Mouse (Mus musculus) liver, adult (tissue): ENCODE measurements around the gene Dydc1.

Source experiments
- GATA4 ChIP-seq: IDR thresholded peaks from 2 replicates; pipeline ENCODE4 v1.6.1; 2014; ENCODE audit warnings: mild to moderate bottlenecking, low read length; ENCODE audit not compliant: insufficient replicate concordance

Gene Dydc1

DNA sequence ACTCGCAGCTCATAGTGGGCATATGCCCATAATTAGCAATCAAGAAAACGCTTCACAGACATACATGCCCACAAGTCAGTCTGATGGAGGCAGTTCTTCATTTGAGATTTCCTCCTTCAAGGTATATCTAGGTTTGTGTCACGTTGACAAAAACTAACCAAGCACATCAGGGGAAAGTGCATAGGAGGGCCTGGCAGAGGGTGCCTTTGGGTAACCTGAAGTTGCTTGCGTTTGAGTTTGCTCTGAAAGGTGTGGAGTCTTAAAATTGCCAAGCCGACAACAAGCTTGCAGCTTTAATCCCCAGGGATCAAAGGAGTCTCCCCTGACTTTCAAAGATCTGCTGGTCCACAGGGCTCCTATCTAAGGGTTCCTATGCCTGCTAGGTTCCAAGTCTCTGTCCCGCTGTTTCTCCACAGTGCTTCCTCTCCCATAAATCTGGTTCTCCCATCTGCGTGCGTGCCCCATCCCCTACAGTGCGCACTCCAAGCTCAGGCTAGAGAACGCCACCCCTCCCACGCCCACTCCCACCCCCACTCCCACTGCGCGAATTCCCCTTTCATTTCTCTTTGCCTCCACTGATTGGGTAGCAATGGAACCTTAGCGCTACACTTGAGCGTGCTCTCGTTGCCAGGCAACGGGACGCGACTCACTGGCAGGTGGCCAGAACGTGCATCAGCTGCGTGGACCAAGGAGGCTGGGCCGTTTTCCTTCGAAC, at the start of gene Dydc1:
Dydc1 (plus strand) TSS at position 683 of the 715 bp plus-strand sequence.
- TF ChIP-seq GATA4, result no peak

DNA sequence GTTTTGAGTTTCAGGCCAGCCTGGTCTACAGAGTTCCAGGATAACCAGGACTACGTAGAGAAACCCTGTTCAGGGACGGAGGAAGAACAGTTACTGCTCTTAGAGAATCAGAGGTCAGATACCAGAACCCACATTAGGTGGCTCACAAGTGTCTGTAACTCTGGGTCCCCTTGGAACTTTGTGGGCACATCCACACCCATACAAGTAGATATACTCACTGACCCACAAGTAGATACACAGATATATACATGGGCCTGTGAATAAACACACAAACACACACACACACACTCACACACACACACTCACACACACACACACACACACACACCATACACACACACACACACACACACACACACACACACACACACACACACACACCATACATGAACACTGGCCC, 47.6 kb upstream of the Dydc1 start:
- TF ChIP-seq GATA4, result no peak

DNA sequence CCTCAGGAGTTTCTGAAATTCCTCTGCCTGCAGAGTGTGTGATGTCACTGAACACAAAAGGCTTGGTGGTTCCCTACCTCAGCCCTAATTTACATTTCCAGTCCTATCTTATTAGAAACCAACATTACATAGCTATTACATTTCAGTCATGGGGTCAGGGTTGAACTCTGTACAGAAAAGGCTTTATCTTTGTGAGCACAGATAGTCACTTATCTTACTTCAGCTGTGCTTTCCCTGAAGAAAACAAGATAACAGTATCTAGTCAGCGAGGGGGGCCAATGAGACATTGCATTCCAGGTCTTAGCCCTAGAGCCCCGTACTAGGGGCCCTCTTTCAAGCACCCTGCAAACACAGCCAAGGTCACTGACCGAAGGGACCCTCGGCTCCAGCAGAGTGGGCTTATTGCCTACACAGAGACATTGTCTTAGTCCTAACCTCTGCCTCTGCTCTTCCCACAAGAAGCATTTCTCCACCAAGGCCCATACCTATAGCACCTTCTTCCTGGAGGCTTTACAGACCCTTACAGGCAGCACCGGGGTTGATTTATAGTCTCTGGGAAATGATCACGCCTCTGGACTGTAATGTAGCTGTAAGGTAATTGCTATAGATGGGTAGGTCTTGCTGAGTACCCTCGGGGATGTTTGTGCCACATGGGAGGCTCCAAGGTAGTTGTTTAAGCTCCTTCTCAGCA, 47.0 kb upstream of the Dydc1 start:
- TF ChIP-seq GATA4, result no peak

DNA sequence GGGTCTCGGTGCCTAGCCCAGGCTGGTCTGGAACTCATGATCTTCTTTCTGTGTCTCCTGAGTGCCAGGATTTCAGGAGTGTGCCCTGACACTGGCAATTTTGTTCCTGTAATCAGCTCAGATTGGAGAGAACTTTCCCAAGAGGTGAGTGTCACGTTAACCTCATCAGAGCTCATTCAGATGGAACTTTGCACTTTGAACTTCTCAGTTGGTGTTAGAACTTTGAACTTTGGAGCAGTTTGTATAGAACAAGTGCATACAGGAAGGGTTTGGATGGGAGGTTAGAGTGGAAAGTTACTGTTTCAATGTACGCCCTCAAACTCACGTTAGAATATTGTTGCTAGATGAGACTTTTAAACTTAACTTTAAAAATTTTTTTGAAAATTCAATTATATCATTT, 43.4 kb upstream of the Dydc1 start:
- no peak for TF ChIP-seq GATA4

DNA sequence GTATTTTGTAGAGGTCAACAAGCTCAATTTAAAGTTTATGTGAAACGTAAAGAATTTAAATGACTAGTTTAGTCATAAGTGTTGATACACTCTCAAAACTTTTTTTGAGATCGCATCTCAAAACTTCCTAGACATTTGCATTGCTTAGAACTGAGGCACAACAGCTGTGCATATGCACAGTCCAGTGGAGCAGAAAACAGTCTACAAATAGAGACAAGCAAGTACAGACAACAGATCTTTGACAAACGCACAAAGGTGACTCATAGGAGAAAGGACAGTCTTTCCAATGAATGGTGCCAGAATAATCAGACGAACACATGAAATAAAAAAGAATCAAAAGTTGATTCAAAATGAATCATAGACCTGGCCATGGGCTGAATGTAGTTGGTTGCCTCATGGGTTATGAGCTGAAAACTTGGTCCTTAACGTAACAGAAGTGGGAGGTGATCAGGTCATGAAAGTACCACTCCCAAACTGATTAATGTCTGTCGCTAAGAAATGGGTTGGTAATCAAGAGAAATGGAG, 41.7 kb upstream of the Dydc1 start:
- TF ChIP-seq GATA4, result no peak

DNA sequence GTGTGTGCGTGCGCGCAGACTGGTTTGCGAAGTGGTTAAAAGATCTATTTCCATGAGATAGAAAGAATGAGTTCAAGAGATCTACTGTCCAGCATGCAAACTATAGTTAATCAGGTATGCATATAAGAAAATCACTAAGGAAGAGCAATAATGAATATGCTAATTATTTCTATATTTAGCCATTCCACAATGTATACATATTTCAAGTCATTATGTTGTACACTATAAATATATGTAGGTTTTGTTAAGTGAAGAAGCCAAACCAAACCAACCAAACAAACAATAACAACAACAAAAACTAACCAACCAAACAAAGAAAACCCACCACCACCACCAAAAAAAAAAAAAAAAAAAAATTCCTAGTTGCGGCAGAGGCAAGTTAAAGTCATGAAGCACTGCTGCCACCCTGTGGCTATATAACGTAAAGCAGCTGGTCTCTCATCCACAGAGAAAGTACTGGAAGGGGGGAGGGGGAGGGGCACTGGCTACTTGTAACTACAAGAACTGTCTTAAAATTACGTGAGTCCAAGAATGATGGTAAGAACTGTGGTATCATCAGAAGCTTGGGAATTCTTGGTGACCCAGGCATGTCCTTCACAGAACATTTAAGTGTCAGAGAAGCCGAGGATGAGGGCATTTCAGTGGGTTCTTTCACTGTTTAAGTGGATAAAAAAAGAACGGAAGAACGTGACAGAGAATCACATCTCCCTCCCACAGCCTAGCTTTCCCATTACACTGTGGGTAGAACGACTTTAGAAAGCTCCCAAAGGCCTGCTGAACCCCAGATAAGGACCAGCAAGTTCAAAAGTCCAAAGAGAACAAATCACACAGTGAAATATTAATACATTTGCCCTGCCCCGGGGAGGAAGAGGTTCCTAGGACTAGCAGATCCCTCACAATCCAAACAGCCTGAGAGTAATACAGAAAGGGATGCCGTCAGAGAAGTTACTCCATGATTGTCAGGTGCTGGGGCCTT, 39.3 kb upstream of the Dydc1 start:
- TF ChIP-seq GATA4, result no peak

DNA sequence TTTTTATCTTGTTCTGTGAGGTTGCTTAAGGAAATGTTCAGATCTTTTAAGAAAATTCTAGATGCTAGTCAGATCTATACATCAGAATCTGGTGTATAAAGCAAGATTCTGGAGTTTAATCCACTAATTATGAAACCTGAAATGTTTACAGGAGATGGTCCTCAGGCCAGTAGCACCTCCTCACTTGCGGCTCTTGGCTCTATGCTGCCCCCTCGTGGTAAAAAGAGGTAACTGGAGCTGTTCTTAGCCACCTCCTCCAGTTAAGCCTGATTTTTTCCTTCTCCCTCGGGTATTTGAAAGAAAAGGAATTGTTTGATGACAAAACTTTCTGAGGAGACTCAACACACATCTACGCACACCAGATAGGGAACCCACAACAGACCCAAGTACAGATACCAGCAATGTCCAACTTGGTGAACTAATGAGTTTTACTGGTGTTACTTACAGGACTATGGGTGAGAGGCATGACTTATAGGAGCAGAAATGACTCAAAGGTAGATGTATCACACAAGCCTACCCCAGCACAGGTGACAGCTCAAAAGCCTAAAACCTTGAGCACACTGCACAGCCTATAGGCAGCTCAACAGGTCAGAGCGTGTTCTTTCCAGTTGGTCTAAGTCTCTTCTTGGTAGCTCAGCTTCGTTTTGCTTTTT, 37.4 kb upstream of the Dydc1 start:
- no peak for TF ChIP-seq GATA4

DNA sequence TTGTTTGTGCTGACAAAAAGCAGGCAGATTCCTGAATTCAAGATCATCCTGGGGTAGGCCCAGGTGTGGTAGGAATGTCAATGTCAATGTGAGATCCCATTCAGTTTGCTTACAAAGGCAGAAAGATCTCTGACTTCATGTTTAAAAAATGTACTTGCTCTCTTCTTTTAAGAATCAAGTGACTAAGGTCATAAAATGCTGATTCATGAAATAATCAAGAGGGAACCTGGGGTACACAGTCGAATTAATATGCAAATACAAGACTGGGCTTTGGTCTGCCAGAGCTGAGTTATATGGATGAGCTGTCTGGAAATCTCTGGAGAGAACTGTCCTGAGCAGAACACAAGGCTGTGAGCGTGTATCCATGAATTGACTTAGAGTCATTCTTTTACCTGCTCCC, 25.3 kb upstream of the Dydc1 start:
- no peak for TF ChIP-seq GATA4

DNA sequence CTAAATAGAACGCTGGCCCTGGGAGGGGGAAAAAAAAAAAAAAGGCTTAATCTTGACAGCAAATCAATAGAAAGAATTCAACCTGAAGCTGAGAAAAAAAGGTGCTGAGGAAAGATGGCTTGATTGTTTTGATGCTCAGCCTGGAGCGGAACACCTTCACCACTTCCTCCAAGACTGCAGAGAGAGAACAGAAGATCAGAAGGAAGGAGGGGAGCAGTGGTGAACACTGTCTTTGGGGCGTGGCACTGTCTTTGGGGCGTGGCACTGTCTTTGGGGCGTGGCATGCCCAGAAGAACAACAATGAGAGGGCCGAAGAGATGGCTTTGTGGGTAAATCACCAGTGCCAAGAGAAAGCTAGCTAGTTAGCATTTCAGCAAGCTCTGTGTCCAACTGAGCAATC, 22.2 kb upstream of the Dydc1 start:
- no peak for TF ChIP-seq GATA4

DNA sequence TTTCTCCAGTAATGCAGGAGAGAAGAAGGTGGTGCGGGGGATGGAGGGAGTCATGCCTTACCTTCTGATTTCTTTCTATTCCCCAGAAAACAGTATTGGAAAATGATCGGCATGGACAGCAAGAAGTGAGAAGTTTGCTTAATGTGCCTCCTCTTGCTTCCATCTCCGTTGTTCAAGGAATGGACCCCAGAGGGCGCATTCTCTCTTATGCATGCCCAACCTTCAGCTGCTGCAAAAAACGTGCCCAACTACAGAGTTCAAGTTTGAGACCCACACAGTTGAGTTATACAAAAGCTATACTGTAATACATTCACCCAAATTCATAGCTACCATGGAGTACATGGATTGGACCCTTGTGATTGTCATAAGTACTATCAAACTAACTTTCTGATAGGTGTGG, 20.2 kb upstream of the Dydc1 start:
- TF ChIP-seq GATA4, result no peak

DNA sequence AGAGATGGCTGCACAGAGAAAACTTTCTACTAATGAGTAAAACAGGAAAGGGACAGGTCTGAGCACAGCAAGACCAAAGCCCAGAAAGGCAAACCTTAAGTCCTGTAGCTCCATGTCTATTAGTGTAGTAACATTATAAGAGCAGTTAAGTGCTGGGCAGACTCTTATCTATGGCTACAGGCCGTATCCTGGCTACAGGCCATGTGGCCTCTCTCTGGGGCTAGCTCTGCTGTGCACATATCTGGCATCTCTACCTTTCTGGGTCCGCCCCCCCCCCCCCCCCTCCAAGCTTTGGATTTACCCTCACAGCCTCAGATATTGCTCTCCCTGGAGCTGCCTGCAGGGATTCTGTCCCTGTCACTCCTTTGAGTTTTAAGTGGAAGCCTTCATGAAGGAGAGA, 7.5 kb upstream of the Dydc1 start:
- no peak for TF ChIP-seq GATA4

DNA sequence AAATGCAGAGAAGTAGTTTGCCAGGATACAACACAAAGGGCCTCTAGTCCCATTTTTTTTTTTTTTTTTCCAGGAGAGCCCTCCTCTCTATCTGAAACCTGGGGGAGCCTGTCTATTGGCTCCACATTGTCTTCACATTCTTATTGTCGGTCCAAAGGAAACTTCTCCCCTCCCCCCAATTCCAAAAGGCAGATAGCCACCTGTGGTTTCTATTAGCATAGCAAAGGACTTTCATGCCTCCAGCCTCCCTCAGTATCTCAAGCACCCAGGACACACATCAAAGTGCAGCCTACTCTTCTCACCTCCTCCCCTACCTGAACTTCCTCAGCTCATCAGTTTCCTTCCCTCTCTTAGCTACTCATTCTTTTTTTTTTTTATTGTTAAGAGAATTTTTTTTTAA, 6.3 kb upstream of the Dydc1 start:
- TF ChIP-seq GATA4, result no peak

DNA sequence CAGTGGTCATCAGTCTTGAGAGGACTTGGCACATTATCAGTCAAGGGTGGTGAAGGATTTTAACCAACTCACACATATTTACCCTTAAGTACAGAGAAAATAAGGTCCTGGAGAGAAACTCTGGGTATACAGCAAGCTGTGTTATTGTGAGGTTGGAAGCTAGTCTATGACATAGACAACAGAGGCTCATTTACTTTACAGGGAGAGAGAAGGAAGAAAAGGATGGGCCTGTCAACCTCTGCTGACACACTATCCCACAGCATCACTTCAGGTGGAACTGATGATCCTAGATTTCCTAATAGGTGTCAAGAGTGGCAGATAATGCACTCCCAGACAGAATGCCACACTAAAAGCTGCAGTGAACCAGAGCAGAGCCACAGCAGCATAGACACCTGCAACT, 3.6 kb upstream of the Dydc1 start, which contains the start of gene Dydc2:
Dydc2 (minus strand) TSS at position 101 of the 400 bp plus-strand sequence.
- TF ChIP-seq GATA4, result no peak

DNA sequence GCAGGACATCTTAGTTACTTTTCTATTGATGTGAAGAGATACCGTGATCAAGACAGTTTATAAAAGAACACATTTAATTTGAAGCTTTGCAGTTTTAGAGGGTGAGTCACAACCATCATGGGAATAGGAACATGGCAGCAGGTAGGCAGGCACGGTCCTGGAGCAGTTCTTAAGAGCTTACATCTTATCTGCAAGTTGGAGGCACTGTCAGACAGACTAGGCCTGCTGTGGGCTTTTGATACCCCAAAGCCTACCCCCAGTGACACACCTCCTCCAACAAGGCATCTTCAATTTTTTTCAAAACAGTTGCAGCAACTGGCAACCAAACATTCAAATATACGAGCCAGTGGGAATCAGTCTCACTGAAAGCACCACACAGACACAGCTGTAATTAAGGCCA, 2.4 kb upstream of the Dydc1 start:
- TF ChIP-seq GATA4, result no peak

DNA sequence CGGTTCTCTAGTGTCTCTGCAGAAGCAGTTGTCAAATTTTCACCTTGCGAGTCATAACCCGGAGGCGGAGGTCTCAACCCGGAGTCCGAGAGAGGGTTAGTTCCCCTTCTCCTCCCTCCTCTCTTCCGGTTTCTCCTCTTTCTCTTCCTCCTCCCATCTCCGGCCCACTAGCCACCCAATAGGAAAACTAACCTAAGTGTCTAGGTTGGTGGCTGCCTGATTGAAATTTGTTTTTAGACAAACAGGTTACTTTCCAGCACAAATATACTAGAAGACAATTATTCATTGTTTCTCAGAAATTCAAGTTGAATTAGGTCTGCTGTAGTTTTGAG, 199 bp downstream of the Dydc1 start:
- no peak for TF ChIP-seq GATA4

DNA sequence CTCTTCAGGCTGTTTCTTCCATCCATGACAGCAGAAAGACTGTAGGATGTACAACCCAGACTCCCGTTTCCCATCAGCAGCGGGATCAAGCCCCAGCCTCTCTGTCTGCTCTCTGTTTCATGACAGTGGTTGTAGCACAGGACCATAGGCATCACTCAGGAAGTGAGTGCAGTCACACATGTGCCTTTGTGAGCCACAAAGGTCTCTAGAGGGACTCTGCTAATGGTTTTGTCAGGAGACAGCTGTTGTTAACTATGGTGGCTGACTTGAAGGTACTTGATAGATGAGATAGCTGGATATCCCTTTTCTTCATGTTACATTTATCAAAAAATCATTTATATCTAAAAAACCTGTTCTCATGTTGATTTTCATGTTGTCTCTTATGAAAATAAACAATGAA, 9.7 kb downstream of the Dydc1 start:
- no peak for TF ChIP-seq GATA4

DNA sequence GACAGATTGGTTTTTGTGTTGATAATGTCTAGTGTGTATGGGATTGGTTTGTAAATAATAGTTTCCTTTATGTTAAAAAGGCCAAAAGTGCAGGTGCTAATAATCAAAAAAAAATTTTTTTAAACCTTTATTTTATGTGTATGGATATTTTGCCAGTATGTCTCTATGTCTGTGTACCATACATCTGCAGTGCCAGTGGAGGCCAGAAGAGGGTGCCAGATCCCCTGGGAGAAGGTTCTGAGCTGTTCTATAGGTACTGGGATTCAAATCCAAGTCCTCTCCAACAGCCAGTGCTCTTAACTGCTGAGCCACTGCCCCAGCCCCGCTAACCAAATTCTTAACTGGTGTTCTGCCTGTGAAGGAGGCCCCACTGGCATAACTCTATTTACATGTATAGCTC, 14.8 kb downstream of the Dydc1 start:
- no peak for TF ChIP-seq GATA4
